Mouse (Mus musculus) brain, embryonic 18.5 days (tissue): ENCODE data around the gene Iqsec2.

ENCODE experiments used
- DNase-seq: peaks from one replicate; pipeline ENCODE4 v3.0.0-alpha.2; 2012; ENCODE audit warnings: low read depth, low spot score

Gene Iqsec2

DNA sequence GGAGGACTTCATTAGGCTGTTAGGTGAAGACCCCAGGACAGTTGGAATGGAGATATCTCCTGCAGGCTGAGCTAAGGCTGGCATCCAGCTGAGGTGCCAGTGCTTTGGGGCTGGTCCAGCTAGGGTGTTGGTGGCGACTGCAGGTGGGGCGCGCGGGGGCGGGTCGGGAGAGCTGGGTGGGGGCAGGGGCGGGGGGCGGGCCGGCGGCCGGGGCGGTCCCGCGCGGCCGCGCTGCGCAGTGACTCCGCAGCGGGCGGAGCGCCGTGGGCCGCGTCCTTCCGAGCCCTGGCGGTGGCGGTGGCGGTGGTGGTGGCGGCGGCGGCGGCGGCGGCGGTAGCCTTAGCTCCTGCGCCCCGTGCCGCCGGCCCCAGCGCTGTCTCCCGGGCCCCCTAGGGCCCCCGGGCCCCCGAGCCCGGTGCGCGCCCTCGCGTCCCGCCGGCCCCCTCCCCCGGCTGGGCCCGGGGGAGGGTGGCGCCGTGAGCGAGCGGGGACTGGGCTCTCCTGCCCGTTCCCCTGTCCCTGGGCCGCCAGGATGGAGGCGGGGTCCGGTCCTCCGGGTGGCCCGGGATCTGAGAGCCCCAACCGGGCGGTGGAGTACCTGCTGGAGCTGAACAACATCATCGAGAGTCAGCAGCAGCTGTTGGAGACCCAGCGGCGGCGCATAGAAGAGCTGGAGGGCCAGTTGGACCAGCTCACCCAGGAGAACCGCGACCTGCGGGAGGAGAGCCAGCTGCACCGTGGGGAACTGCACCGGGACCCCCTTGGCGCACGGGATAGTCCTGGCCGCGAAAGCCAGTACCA lies at the start of gene Iqsec2:
Gene Iqsec2 (plus strand): TSS at position 328 of the 801 bp plus-strand sequence.
- DNase-seq: no peak

- no peak for DNase-seq
Observed at GRCm38 (mm10) chrX:152097572-152097971, 46.5 kb upstream of the Iqsec2 start.

DNA sequence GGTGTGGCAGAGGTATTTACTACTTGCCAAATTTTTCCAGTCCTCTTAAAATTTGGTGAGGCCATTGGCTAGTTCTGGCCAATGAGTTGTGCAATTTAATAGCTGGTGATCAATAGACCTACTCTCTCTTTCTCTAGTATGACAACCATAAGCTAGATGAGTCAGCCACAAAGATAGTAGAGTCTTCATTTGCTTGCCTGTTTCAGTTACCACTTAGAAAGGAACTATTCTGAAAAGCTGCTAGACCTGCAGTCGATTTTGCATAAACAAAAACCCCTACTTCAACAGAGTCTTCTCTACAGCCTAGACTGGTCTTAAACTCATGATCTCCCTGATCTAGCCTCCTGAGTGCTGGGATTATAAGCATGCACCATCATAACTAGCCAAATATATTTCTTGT lies 22.4 kb upstream of the Iqsec2 start:
- no peak for DNase-seq

DNA sequence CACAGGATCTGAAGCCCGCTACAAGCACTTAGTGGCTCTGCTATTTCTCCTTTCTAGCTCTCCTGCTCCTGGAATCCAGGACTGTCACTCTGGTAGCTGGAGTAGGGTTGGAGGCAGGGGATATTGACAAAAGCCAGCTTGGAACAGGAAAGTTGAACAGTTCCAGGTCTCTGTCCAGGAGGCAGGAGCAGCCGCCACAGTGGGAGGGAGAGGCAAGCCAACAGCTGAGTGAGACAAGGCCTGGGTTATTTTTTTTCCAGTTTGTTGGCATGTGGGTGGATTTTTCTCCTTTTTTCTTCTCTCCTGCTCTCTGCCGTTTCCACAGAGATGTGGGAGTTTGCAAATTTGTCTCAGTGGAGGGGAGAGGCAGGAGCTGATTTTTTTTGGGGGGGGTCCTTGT lies 13.3 kb upstream of the Iqsec2 start:
- DNase-seq: no peak

- no peak for DNase-seq
Observed at GRCm38 (mm10) chrX:152132029-152132428, 12.0 kb upstream of the Iqsec2 start.

GRCm38 (mm10) chrX:152135195-152135594 lies 8.9 kb upstream of the Iqsec2 start:
- no peak for DNase-seq

GRCm38 (mm10) chrX:152144742-152145214 lies 710 bp downstream of the Iqsec2 start:
- DNase-seq: no peak

DNA sequence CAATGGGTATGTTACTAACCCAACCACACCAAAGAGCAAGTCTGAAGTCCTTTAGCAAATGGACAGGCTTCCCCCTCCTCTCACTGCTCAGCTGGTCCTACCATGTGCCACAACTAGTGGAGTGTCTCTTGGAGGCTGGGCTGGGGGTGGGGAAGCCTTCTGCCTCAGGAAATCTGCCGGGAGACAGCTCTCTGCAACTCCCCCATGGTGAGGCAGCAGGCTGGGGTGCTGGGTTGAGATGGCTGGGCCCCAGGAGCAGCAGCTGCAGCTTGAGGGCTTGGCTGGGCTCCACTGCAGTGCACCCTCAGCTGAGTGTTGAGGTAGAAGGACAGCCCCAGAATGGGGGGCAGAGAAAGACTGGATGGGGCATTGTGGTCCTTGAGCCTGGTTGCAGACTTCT lies 2.1 kb downstream of the Iqsec2 start:
- DNase-seq: no peak

DNA sequence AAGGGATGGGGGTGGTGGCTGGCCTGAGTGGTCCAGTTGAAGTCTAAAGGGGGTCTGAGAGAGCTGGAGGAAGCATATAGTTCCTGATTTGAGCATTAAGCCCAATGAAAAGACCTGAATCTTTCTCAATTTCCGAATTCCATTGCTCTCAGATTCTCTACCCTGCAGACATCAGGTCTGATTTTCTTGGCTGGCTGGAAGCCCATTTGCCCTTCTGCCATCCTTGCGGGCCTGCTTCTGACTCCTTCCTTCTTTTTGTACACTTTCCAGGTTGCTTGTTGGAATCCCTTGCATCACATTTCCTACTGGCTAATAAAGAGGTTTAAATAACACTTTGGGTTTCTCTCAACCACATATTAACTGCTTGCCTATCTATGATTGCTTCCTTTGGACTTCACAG lies 2.6 kb downstream of the Iqsec2 start:
- no peak for DNase-seq

DNA sequence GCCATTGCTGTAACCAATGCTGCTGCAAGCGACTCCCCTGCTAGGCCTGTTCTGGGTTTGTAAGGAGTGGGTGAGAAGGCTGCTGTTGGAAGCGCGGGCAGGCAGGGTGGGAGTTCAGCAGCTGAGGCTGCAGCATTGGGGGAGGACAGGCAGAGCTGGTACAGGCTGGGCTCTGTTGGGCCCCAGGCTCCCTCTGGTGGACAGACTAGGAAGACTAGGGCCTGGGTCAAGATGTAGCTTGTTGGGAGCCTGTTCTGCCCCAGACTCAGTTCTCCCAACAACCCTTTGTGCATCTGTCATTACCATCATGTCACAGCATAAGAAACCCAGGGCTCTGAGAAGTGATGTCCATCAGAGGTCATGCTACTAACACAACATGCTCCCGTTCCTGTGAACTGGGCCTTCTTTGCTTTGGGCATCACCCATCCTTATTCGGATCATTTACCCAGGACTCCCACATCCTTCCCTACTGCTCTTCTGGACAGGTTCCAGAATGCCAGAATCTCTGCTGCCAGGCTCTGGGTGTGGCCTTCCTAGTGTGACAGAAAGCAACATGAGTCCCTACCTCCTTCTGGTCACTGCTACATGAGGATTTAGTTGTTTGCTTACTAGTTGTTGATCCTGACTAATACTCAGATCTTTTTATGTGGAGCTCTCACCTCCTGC lies 3.5 kb downstream of the Iqsec2 start:
- DNase-seq: no peak

GRCm38 (mm10) chrX:152148706-152149105 lies 4.6 kb downstream of the Iqsec2 start:
- no peak for DNase-seq

DNA sequence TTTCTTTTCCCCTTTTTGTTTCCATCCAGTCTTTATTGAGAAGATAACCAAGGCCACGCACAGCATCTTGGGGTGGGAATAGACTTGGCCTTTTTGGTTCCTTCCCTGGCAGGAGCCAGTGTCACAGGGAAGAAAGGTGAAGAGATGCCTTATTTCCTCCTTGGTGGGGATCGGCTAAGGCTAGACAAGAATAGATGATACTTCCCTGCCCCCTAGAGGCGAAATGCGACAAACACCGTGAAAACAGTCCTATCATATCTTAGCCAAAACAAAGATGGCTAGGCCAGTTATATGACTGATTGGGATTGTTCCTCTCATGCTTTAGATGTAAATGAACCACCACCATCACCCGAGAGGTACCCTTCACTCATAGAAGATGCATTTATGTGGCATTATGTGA lies 7.6 kb downstream of the Iqsec2 start:
- no peak for DNase-seq

GRCm38 (mm10) chrX:152158294-152158693 lies 14.2 kb downstream of the Iqsec2 start:
- no peak for DNase-seq

- DNase-seq: no peak
Observed at GRCm38 (mm10) chrX:152161404-152161803, 17.3 kb downstream of the Iqsec2 start.

DNA sequence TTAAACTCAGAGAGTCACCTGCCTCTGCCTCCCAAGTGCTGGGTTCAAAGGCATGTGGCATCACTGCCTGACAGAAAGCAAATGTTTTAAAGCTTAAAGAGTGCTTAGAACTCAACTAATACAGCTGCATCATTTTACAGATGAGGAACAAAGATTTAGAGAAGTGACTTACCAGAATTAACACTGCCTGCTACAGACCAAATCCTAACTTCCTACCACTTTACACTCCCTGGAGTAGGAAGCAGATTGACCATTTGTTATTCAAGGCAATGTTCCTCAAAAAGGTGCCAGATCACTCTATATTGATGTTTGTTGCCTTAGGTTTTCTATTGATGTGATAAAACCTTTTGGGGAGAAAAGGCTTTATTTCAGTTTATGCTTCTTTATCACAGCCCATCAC lies 20.0 kb downstream of the Iqsec2 start:
- DNase-seq: no peak

- no peak for DNase-seq
Observed at GRCm38 (mm10) chrX:152166161-152166560, 22.1 kb downstream of the Iqsec2 start.

DNA sequence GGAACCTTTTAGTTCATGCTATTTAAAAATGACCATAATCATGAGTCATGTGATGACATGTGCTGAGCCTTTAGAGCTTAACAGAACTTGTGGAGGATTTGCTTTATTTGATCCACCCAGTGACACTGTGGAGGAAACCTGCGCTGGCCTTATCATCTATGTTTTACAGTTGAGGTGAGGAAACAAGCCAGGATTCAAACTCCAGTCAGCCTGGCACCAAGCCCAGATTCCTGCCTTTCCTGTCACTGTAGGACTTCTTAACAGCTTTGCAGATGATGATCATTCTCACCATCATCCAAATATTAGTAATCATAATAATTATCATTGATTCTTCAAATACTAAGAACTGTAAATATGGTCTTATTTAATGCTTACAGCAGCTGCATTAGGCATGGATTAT lies 24.5 kb downstream of the Iqsec2 start:
- no peak for DNase-seq

- no peak for DNase-seq
Observed at GRCm38 (mm10) chrX:152171041-152172026, 27.3 kb downstream of the Iqsec2 start.

- DNase-seq: no peak
Observed at GRCm38 (mm10) chrX:152172487-152172935, 28.4 kb downstream of the Iqsec2 start.

DNA sequence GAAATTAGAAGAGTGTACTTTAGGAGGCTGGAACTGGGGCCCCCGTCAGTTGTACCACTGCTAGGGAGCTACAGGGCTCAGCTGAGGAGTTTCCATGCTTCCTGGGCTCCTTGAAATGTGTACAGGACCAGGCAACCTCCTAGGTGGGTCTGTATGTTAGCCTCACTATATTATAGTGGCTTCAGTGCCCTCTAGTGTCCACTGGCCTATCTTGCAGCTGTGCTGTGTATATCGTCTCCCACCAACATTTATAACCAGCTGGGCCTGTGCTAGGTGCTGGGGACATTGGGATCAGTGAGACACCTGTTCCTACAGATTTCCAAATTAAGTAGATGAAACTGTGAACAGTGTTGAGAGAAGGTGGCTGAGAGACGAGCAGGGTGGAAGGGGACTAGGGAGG lies 31.2 kb downstream of the Iqsec2 start:
- no peak for DNase-seq

- DNase-seq: no peak
Observed at GRCm38 (mm10) chrX:152177897-152178296, 33.8 kb downstream of the Iqsec2 start.
